Mouse (Mus musculus) heart, postnatal 0 days (tissue): ENCODE data around the gene Soat2.

ENCODE experiments used
- CTCF ChIP-seq: IDR thresholded peaks from 2 replicates; pipeline ENCODE4 v1.5.1; 2016; ENCODE audit warnings: antibody characterized with exemption, control low read depth, low read depth
- EP300 ChIP-seq: IDR thresholded peaks from 2 replicates; pipeline ENCODE4 v1.6.1; 2016; ENCODE audit warnings: antibody characterized with exemption, low read depth

DNA sequence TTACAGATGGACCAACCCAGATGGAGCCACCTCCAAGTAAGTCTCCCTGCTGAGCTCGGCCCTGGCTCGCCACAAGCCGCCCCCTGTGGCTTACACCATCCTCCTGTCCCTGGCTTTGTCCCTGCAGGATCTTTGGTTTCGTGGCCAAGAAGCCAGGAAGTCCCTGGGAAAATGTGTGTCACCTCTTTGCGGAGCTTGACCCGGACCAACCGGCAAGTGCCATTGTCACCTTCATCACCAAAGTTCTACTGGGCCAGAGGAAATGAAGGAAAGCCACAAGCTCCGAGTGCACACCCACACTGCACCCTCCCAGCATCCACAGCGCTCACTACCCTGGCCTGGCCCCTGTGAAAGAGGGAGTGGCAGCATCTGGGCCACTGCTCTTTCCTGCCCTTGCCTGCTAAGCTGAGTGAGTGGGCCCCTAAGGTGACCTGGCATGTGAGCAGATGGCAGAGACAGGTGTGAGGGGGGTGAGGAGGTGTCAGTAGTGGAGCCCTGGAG is 34.5 kb upstream of the Soat2 start:
- no peak for TF ChIP-seq CTCF
- TF ChIP-seq EP300: no peak
